Mouse (Mus musculus) midbrain, postnatal 0 days (tissue): Measurements from ENCODE around the gene Nes. TPM values are rescaled to one million over a fixed set of nuclear protein-coding genes. Genes with fewer than 3 reads are reported as not detected.

ENCODE experiments used
- ATAC-seq: fragments of 200-750 bp; cut with Nextera tagmentation; 2 replicates; pipeline ENCODE4 v1.8.0; 2017; ENCODE audit warnings: moderate number of reproducible peaks, mild to moderate bottlenecking, moderate TSS enrichment, moderate library complexity; ENCODE audit not compliant: low FRiP score
- DNase-seq: peaks from one replicate; pipeline ENCODE4 v3.0.0-alpha.2; 2015; ENCODE audit warnings: low spot score
- H3K27ac ChIP-seq: fragments of 300-500 bp; sonication (generic); 2 replicates; pipeline ENCODE4 v1.5.1; 2014; ENCODE audit warnings: low read depth, mild to moderate bottlenecking, low read length, mixed read lengths
- H3K27me3 ChIP-seq: fragments of 300-500 bp; sonication (generic); 2 replicates; pipeline ENCODE4 v1.6.1; 2014; ENCODE audit warnings: low read length, control low read depth, mixed read lengths; ENCODE audit not compliant: insufficient read depth
- H3K36me3 ChIP-seq: fragments of 300-500 bp; sonication (generic); 2 replicates; pipeline ENCODE4 v1.6.1; 2014; ENCODE audit warnings: low read length, control low read depth, mixed read lengths; ENCODE audit not compliant: insufficient read depth
- H3K4me1 ChIP-seq: fragments of 300-500 bp; sonication (generic); 2 replicates; pipeline ENCODE4 v1.6.1; 2014; ENCODE audit warnings: mild to moderate bottlenecking, control low read depth, antibody characterized with exemption, low read length, mixed read lengths; ENCODE audit not compliant: insufficient read depth
- H3K4me2 ChIP-seq: fragments of 300-500 bp; sonication (generic); 2 replicates; pipeline ENCODE4 v1.6.1; 2014; ENCODE audit warnings: low read depth, mild to moderate bottlenecking, low read length, mixed read lengths; ENCODE audit not compliant: poor library complexity, severe bottlenecking
- H3K4me3 ChIP-seq: fragments of 300-500 bp; sonication (generic); 2 replicates; pipeline ENCODE4 v1.5.1; 2014; ENCODE audit warnings: low read depth, mild to moderate bottlenecking, low read length, moderate library complexity
- H3K9ac ChIP-seq: fragments of 300-500 bp; sonication (generic); replicated peaks from 2 replicates; pipeline ENCODE4 v1.6.1; 2014; ENCODE audit warnings: mild to moderate bottlenecking, low read length, moderate library complexity, mixed read lengths; ENCODE audit not compliant: poor library complexity, severe bottlenecking
- H3K9me3 ChIP-seq: fragments of 300-500 bp; sonication (generic); 2 replicates; pipeline ENCODE4 v1.6.1; 2016; ENCODE audit warnings: low read length, control low read depth
- CTCF ChIP-seq: IDR thresholded peaks from 2 replicates; pipeline ENCODE4 v1.5.1; 2016; ENCODE audit warnings: antibody characterized with exemption, mild to moderate bottlenecking
- WGBS: fragments of 180-500 bp; shearing (Covaris S2); extraction: QIAGEN DNeasy Blood & Tissue Kit; methylation state at CpG from one replicate; pipeline ENCODE4 v1.1.7; 2014; 5-methylcytosine and 5-hydroxymethylcytosine counted together
- polyA plus RNA-seq: library from polyadenylated mRNA; unstranded; fragments of >200 nt; fragmentation: Nextera tagmentation; extraction: Ambion mirVana; gene quantifications from 2 replicates; pipeline ENCODE4 v1.2.1, GENCODE M21; 2015
- total RNA-seq: library from RNA; depleted of rRNA; stranded (reverse); fragments of >200 nt; gene quantifications from 2 replicates; pipeline ENCODE4 v1.2.3, GENCODE M21; 2014

The Nes gene
- total and polyA plus RNA-seq, 2 experiments from 2014 or later = 8.8 to 22.4 TPM

DNA sequence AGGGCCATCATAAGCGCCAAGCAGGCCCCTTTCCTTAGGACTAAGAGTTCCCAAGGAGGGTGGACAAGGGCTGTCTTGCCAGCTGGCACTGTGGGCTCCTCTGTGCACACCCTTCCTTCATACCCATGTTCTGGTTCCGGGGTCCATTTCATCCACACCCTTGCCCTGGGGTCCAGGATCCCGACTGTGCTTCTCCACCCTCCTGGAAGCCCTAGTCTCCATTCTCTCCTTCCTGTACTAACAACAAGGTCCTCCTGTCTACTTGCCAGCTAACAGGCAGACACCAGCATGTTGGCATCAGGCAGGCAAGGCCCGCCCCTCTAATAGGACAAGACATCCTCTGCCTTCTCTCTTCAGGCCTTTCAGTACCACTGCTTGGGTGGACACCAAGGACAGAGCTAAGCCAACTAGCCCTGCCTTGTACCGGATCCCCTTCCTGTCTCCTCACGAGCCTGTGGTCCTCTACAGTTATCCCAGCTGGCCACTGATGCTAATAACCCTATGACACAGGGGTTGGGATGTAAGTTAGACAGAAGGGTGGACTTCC, 10.4 kb downstream of the Nes start:
- WGBS = 79% methylated on average over 6 of the region's 6 CpGs

DNA sequence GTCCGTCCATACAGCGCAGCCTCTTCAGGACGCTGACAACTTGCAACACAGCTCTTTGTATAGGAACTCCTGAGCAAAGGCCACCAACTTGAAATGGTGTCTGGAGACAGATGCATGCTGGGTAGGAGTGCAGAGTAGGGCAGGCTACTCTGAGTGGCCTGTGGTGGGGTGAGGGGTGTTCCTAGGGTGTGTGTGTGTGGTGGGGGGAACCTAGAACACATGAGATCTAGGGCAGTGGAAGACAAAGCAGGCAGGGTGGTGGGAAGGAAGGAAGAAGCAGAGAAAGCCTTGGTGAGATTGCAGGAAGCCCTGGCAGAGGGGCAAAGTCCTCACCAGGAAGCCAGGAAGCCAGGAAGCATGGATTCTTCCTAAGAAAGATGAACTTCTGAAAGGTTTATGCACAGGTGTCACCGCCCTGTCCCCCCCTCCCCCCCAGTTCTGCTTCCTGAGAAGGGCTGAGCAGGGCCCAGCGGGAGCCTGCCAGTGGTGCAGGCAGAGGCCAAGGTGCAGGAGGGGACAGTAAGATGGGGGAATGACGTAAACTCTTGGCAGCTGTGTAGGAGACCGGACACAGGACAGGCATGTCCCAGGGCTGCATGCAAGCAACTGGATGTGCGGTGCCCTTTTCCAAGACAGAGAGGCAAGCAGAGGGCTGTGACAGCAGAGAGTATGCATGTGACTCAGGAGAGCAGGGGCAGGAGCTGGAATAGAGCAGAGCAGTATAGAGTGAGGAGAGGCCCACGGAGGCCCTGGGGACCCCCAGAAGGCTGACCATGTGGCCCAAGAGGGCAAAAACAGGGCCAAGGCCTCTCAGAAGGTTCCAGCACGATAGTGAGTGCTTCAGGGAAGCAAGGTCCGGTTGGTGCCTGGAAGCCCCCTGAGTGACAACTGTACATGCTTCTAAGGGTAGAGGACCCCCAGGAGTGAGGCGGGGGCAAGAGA, 11.3 kb downstream of the Nes start:
- H3K36me3 ChIP-seq = no peaks in the 10 kb centered on the region
- H3K4me1 ChIP-seq = peaks cover 15% of the 10 kb centered on the region; the same call in 1 of the 2 replicates
- 38% methylated on average over 12 of the region's 12 CpGs for WGBS
- ATAC-seq (no peak), DNase-seq (no peak)
- no peak overlapping the region for H3K9ac ChIP-seq
- H3K9me3 ChIP-seq = no peaks in the 10 kb centered on the region
- H3K4me2 ChIP-seq = no peak overlapping the region
- H3K27ac ChIP-seq = 0 out of 2 replicates have a peak overlapping the region, but pooled peaks have one; percentile 18
- TF ChIP-seq CTCF = no peak
- no peaks in the 10 kb centered on the region for H3K27me3 ChIP-seq
- no peak overlapping the region for H3K4me3 ChIP-seq

More for the DNA sequence above, 10.4 kb downstream of the Nes start:
- Histone ChIP-seq H3K4me2 (no peak overlapping the region), H3K27me3 (no peaks in the 10 kb centered on the region), H3K36me3 (no peaks in the 10 kb centered on the region), H3K4me3 (no peak overlapping the region), H3K4me1 (peaks cover 11% of the 10 kb centered on the region; the same call in 1 of the 2 replicates), H3K9me3 (no peaks in the 10 kb centered on the region), H3K9ac (no peak overlapping the region), H3K27ac (no peak overlapping the region)
- no peak for TF ChIP-seq CTCF
- DNase-seq = no peak
- no peak for ATAC-seq

DNA sequence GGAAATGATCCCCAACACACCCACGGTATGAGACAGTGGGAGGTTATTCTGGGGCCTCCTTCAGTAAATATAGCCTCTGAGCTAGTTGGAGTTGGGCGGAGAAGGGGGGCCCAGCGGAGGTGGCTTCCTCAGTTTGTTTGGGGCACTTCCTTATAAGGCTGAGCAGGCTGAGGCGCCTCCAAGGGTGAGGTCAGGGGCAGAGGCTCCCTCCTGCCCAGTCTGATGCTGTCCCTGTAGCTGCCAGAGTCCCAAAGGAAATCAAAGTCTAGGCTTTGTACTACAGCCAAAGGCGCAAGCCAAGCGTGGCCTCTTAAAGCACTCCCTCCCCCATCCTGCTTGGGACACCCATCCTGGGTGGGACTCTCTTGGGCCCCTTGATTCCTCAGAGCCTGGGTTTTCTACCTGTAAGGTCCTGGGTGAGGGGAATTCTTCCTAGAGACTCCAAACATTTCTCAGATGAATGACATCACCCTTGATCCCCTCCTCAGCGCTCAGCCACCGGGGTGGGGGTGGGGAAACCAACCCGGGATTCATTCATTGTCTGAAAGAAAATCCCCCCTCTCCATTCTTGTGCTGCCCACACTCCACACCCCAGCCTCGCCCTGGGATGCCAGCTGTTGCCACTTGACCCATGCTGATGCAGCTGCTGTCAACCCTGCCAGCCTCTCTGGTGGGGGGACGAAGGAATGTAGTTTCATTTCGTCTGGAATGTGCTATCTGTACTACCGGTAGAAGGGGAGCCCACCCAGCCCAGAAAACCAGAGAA, 12.1 kb downstream of the Nes start:
- no peaks in the 10 kb centered on the region for H3K36me3 ChIP-seq
- TF ChIP-seq CTCF = no peak
- no peak overlapping the region for H3K4me2 ChIP-seq
- ATAC-seq = no peak
- H3K9me3 ChIP-seq = no peaks in the 10 kb centered on the region
- H3K4me3 ChIP-seq = no peak overlapping the region
- no peaks in the 10 kb centered on the region for H3K27me3 ChIP-seq
- WGBS = 15% methylated on average over 13 of the region's 13 CpGs
- DNase-seq = no peak
- no peak overlapping the region for H3K27ac ChIP-seq
- peaks cover 15% of the 10 kb centered on the region; the same call in 1 of the 2 replicates for H3K4me1 ChIP-seq
- H3K9ac ChIP-seq = no peak overlapping the region

DNA sequence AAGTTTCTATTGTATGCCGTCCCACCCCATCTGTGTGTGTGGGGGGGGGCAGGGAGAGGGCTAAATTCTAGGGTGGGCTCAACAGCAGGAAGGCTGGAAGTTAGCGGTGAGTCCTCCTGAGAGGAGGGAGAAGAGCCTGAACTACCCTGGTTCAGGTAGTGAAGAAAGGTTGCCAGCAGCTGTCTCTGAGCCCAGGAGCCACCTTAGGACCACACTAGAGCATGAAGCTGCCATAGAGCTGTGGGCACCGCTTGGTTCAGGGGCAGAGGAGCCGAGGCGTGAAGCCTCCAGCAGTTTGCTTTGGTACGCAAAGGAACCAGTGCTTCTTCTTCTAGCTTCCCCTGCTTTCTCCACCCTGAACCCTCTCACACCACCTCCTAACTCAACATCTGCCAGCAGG, 12.7 kb downstream of the Nes start:
- TF ChIP-seq CTCF = no peak
- peaks cover 15% of the 10 kb centered on the region; the same call in 1 of the 2 replicates for H3K4me1 ChIP-seq
- WGBS = 51% methylated on average over 6 of the region's 6 CpGs
- no peaks in the 10 kb centered on the region for H3K27me3 ChIP-seq
- H3K4me2 ChIP-seq = no peak overlapping the region
- no peaks in the 10 kb centered on the region for H3K36me3 ChIP-seq
- H3K27ac ChIP-seq = no peak overlapping the region
- DNase-seq (no peak), ATAC-seq (no peak)
- H3K9ac ChIP-seq = no peak overlapping the region
- H3K9me3 ChIP-seq = no peaks in the 10 kb centered on the region
- no peak overlapping the region for H3K4me3 ChIP-seq

DNA sequence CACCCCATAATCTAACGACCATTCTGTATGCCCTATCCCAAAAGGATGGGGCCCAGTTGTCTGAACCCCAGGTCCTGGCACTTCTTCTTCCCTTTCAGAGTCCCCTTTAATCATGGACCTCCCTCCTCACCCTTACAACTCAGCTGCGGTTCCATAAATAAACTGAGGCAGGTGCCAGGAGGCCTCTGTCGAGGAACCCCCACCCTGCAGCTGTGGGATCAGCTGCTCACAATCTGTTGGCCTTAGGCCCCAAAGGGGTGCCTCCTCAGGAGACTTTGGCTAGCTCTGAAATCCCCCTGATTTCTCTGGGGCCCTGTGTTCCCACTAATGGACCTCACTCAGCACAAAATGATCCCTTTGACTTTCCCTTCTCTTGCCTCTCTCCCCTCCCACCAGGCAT, 13.2 kb downstream of the Nes start:
- ATAC-seq = no peak
- WGBS = 46% methylated on average over 3 of the region's 3 CpGs

More for the DNA sequence above, 13.2 kb downstream of the Nes start:
- Histone ChIP-seq H3K27ac (no peak overlapping the region), H3K4me2 (no peak overlapping the region), H3K36me3 (no peaks in the 10 kb centered on the region), H3K9ac (no peak overlapping the region), H3K4me3 (no peak overlapping the region), H3K9me3 (no peaks in the 10 kb centered on the region), H3K4me1 (peaks cover 15% of the 10 kb centered on the region; the same call in 1 of the 2 replicates), H3K27me3 (no peaks in the 10 kb centered on the region)
- TF ChIP-seq CTCF = no peak
- DNase-seq = no peak
